ENCODE assay signal across 9 mouse cellular contexts in genomic region chr5:137530588-137531413, GRCm38 (mm10). TPM values are rescaled to one million over a fixed set of nuclear protein-coding genes. Genes with fewer than 3 reads are reported as not detected.
DNase-seq lines count a peak whose midpoint lies in the region; ATAC-seq lines count a peak whose summit lies in the region.
"Had no signal": no experiment of that assay in that cellular context is flagged by ENCODE, and none has a peak within 500 bp of the region (broad histone marks: within the 10 kb centered on the region; RNA-seq: fewer than 3 reads in every experiment).

No protein-coding gene starts in this region.

- H3K4me2 ChIP-seq in heart, embryonic 13.5 days = peak overlapping the region; percentile 97
- peak overlapping the region; percentile 93 for H3K4me2 ChIP-seq in liver, embryonic 16.5 days (ENCODE audit: low read depth, low read length)
- peak overlapping the region; percentile 96 for H3K4me2 ChIP-seq in neural tube, embryonic 13.5 days

- peaks cover 46% of the 10 kb centered on the region for H3K4me1 ChIP-seq in heart, embryonic 13.5 days
- H3K4me1 ChIP-seq in liver, embryonic 16.5 days (ENCODE audit: control insufficient read depth, low read depth, low read length) = peaks cover 35% of the 10 kb centered on the region
- H3K4me1 ChIP-seq in neural tube, embryonic 13.5 days (replicated peaks) = peaks cover 41% of the 10 kb centered on the region

- peak overlapping the region; percentile 92 for H3K9ac ChIP-seq in heart, embryonic 13.5 days
- H3K9ac ChIP-seq in liver, embryonic 16.5 days (ENCODE audit: low read depth, low read length) = peak overlapping the region; percentile 92
- peak overlapping the region; percentile 96 for H3K9ac ChIP-seq in neural tube, embryonic 13.5 days

- peak overlapping the region; percentile 94 for H3K27ac ChIP-seq in heart, embryonic 13.5 days (replicated peaks)
- peak overlapping the region; percentile 89 for H3K27ac ChIP-seq in liver, embryonic 16.5 days (ENCODE audit: low read length)
- H3K27ac ChIP-seq in neural tube, embryonic 13.5 days (replicated peaks) = peak overlapping the region; percentile 97

- H3K36me3 ChIP-seq in heart, embryonic 13.5 days = peaks cover 47% of the 10 kb centered on the region
- H3K36me3 ChIP-seq in liver, embryonic 16.5 days (ENCODE audit: control insufficient read depth, insufficient read depth) = peaks cover 31% of the 10 kb centered on the region
- peaks cover 44% of the 10 kb centered on the region for H3K36me3 ChIP-seq in neural tube, embryonic 13.5 days

- peak overlapping the region; percentile 84 for H3K4me3 ChIP-seq in heart, embryonic 13.5 days
- H3K4me3 ChIP-seq in liver, embryonic 16.5 days (ENCODE audit: low read depth, low read length) = peak overlapping the region; percentile 71
- peak overlapping the region; percentile 89 for H3K4me3 ChIP-seq in neural tube, embryonic 13.5 days

- no peaks in the 10 kb centered on the region for H3K9me3 ChIP-seq in heart, embryonic 13.5 days
- H3K9me3 ChIP-seq in liver, embryonic 16.5 days (replicated peaks; ENCODE audit: control insufficient read depth, low read length) = no peaks in the 10 kb centered on the region
- H3K9me3 ChIP-seq in neural tube, embryonic 13.5 days = no peaks in the 10 kb centered on the region

- H3K27me3 ChIP-seq in heart, embryonic 13.5 days (replicated peaks) = no peaks in the 10 kb centered on the region
- no peaks in the 10 kb centered on the region for H3K27me3 ChIP-seq in liver, embryonic 16.5 days (ENCODE audit: control insufficient read depth, insufficient read depth, low read depth, low read length)
- H3K27me3 ChIP-seq in neural tube, embryonic 13.5 days = no peaks in the 10 kb centered on the region

- under 1% methylated on average over 45 of the region's 46 CpGs for WGBS in heart, embryonic 13.5 days
- WGBS in liver, embryonic 16.5 days (ENCODE audit: insufficient replicate concordance) = 6% methylated on average over 46 of the region's 46 CpGs
- under 1% methylated on average over 44 of the region's 46 CpGs for WGBS in neural tube, embryonic 13.5 days

- ATAC-seq in erythroblast, adult 5-6 weeks (replicated peaks; ENCODE audit: low FRiP score, poor library complexity, severe bottlenecking) = peak; percentile 14; the same call in 1 of the 2 replicates
- peak; percentile 20 for ATAC-seq in heart, embryonic 13.5 days (ENCODE audit: extremely low read depth, insufficient number of reproducible peaks, low FRiP score, low TSS enrichment)
- ATAC-seq in liver, embryonic 16.5 days (ENCODE audit: low read depth) = peak; percentile 4
- peak; percentile 65 for ATAC-seq in neural tube, embryonic 13.5 days (ENCODE audit: low read depth)

- peak; percentile 86 for DNase-seq in CD4-positive helper T cell, adult 2 months (ENCODE audit: low read depth, low spot score)
- peak; percentile 80 for DNase-seq in adrenal gland, postnatal 10 days
- DNase-seq in kidney, postnatal 10 days = peak; percentile 88
- DNase-seq in thymus, postnatal 0 days (ENCODE audit: low spot score) = peak; percentile 80

RNA-seq across cellular contexts. Expression of gene Epo, which starts 2.2 kb away (rescaled TPM):
- total RNA-seq in adrenal gland, postnatal 10 days (2021) = not detected
- not detected in 2 replicates for total RNA-seq in erythroblast, adult 5-6 weeks (2015; ENCODE audit: low replicate concordance)
- not detected in 2 replicates for total RNA-seq in erythroblast, adult 5-6 weeks (2017; ENCODE audit: low replicate concordance)
- not detected in 2 replicates for polyA plus RNA-seq in heart, embryonic 13.5 days (2015; fragmentation: Nextera tagmentation; extraction: Ambion mirVana)
- polyA plus RNA-seq in liver, embryonic 16.5 days (2015; fragmentation: Nextera tagmentation; extraction: Ambion mirVana) = 0.81 and 1.2 TPM in 2 replicates
- not detected in 2 replicates for polyA plus RNA-seq in neural tube, embryonic 13.5 days (2015; fragmentation: Nextera tagmentation; extraction: Ambion mirVana)
- polyA plus RNA-seq in thymus, postnatal 0 days (2015; fragmentation: Nextera tagmentation; extraction: Ambion mirVana) = not detected in 2 replicates
- total RNA-seq: layer of hippocampus, postnatal 36 days had no signal

RNA-seq across cellular contexts. Expression of gene Gnb2, which starts 2.5 kb away (rescaled TPM):
- total RNA-seq in adrenal gland, postnatal 10 days (2021) = 100 to 1,000 TPM; 592 to 682 TPM
- total RNA-seq in erythroblast, adult 5-6 weeks (2015; ENCODE audit: low replicate concordance) = 77.0 and 113 TPM in 2 replicates
- 94.2 and 96.3 TPM in 2 replicates for total RNA-seq in erythroblast, adult 5-6 weeks (2017; ENCODE audit: low replicate concordance)
- 299 and 300 TPM in 2 replicates for polyA plus RNA-seq in heart, embryonic 13.5 days (2015; fragmentation: Nextera tagmentation; extraction: Ambion mirVana)
- polyA plus RNA-seq in liver, embryonic 16.5 days (2015; fragmentation: Nextera tagmentation; extraction: Ambion mirVana) = 125 and 127 TPM in 2 replicates
- 486 and 510 TPM in 2 replicates for polyA plus RNA-seq in neural tube, embryonic 13.5 days (2015; fragmentation: Nextera tagmentation; extraction: Ambion mirVana)
- 425 and 451 TPM in 2 replicates for polyA plus RNA-seq in thymus, postnatal 0 days (2015; fragmentation: Nextera tagmentation; extraction: Ambion mirVana)

RNA-seq across cellular contexts. Expression of gene Gigyf1, which starts 12.5 kb away (rescaled TPM):
- 10 to 100 TPM; 24.2 to 39.1 TPM for total RNA-seq in adrenal gland, postnatal 10 days (2021)
- total RNA-seq in erythroblast, adult 5-6 weeks (2015; ENCODE audit: low replicate concordance) = 5.6 and 6.1 TPM in 2 replicates
- total RNA-seq in erythroblast, adult 5-6 weeks (2017; ENCODE audit: low replicate concordance) = 5.3 and 8.4 TPM in 2 replicates
- 8.4 and 8.8 TPM in 2 replicates for polyA plus RNA-seq in heart, embryonic 13.5 days (2015; fragmentation: Nextera tagmentation; extraction: Ambion mirVana)
- 2.8 and 3.1 TPM in 2 replicates for polyA plus RNA-seq in liver, embryonic 16.5 days (2015; fragmentation: Nextera tagmentation; extraction: Ambion mirVana)
- polyA plus RNA-seq in neural tube, embryonic 13.5 days (2015; fragmentation: Nextera tagmentation; extraction: Ambion mirVana) = 16.9 and 17.3 TPM in 2 replicates
- 10.5 and 15.9 TPM in 2 replicates for polyA plus RNA-seq in thymus, postnatal 0 days (2015; fragmentation: Nextera tagmentation; extraction: Ambion mirVana)

RNA-seq across cellular contexts. Expression of gene Actl6b, which starts 22.5 kb away (rescaled TPM):
- total RNA-seq in adrenal gland, postnatal 10 days (2021) = 1 to 10 TPM; 3.2 to 4.6 TPM
- not detected in 2 replicates for total RNA-seq in erythroblast, adult 5-6 weeks (2015; ENCODE audit: low replicate concordance)
- total RNA-seq in erythroblast, adult 5-6 weeks (2017; ENCODE audit: low replicate concordance) = not detected in 2 replicates
- polyA plus RNA-seq in heart, embryonic 13.5 days (2015; fragmentation: Nextera tagmentation; extraction: Ambion mirVana) = 0.27 and 0.35 TPM in 2 replicates
- 0.05 TPM in 1 of 2 replicates, not detected in the other for polyA plus RNA-seq in liver, embryonic 16.5 days (2015; fragmentation: Nextera tagmentation; extraction: Ambion mirVana)
- 203 and 222 TPM in 2 replicates for polyA plus RNA-seq in neural tube, embryonic 13.5 days (2015; fragmentation: Nextera tagmentation; extraction: Ambion mirVana)
- 0.14 TPM in 1 of 2 replicates, not detected in the other for polyA plus RNA-seq in thymus, postnatal 0 days (2015; fragmentation: Nextera tagmentation; extraction: Ambion mirVana)

RNA-seq across cellular contexts. Expression of gene Pop7, which starts 28.5 kb away (rescaled TPM):
- 10 to 100 TPM; 23.8 to 27.2 TPM for total RNA-seq in adrenal gland, postnatal 10 days (2021)
- total RNA-seq in erythroblast, adult 5-6 weeks (2015; ENCODE audit: low replicate concordance) = 9.0 TPM in 1 of 2 replicates, not detected in the other
- total RNA-seq in erythroblast, adult 5-6 weeks (2017; ENCODE audit: low replicate concordance) = 4.4 and 7.2 TPM in 2 replicates
- 43.6 and 43.9 TPM in 2 replicates for polyA plus RNA-seq in heart, embryonic 13.5 days (2015; fragmentation: Nextera tagmentation; extraction: Ambion mirVana)
- polyA plus RNA-seq in liver, embryonic 16.5 days (2015; fragmentation: Nextera tagmentation; extraction: Ambion mirVana) = 28.1 and 28.3 TPM in 2 replicates
- polyA plus RNA-seq in neural tube, embryonic 13.5 days (2015; fragmentation: Nextera tagmentation; extraction: Ambion mirVana) = 79.7 and 80.1 TPM in 2 replicates
- 84.6 and 90.0 TPM in 2 replicates for polyA plus RNA-seq in thymus, postnatal 0 days (2015; fragmentation: Nextera tagmentation; extraction: Ambion mirVana)

Comparison
In these comparisons a context has a peak if more than half of its experiments do, and no peak if none do; other contexts are left out.
1. Peak in every context shown above with its lines: DNase-seq, ATAC-seq, H3K4me3 ChIP-seq and H3K27ac ChIP-seq.
2. ATAC-seq: peak in every context shown above with its lines; median percentile 65 in neural tube, embryonic 13.5 days; 20 in heart, embryonic 13.5 days; 14 in erythroblast, adult 5-6 weeks; 4 in liver, embryonic 16.5 days.